Mouse (Mus musculus) brain, adult 2 months (tissue): ENCODE data around the gene Zbtb16.

Experiments
- DNase-seq: peaks from one replicate; pipeline ENCODE4 v3.0.0; 2011; ENCODE audit warnings: low read depth, low spot score

The Zbtb16 gene

GRCm38 (mm10) chr9:48803460-48804240, 32.4 kb downstream of the Zbtb16 start:
- DNase-seq, result peak; percentile 88

DNA sequence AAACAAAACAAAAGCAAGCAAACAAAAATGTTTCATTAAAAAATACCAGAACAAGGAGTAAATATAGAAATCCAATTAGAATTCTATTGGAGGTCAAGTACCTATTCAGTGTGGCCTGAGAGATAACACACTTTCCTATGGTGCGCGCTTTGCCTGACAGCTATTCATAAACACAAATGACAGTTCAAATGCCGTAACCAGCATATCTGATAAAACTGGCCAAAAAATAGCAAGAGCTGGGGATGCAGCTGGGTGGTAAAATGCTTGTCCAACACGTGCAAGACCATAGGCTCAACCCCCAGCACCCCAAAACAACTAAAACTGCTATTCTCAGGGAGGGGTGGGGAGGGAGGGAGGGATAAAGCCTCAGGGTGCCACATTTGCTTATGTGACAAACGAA, 33.6 kb downstream of the Zbtb16 start:
- DNase-seq, result no peak

DNA sequence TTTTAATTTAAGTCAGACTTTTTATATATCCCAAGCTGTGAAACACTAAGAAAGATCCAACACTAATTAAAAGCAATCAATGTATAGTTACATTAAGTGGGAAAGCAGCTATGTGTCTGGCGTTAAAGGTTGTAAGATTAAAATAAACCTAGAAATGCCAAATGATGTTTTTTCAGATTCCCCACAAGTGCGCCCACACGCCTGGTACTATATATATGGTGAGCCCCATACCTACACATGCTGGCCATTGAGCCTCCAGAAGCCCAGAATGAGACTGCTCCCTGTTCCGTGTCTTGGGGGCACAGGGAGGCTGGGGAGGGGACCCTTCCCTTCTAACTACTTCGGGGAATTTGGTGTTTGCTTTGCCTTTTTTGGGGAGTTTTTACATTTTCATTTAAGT, 34.7 kb downstream of the Zbtb16 start:
- peak; percentile 61 for DNase-seq

DNA sequence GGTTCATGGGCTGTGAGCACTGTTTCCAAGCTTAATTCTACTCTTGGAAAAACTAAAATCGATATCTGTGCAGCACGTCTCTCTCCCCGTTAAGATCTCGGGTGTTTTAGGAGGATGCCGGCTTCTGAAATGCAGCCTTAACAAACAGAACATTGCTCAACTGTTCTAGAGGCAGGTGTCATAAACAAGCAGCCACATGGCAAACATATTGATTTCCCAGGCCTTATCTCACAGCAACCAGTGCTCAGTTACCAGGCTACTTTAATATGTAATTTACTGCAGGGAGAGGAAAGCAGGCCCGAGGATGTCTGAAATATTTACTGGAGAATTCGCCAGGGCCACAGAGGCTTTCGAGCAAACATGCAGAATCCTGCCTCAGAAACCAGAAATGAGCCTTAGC, 35.4 kb downstream of the Zbtb16 start:
- DNase-seq, result peak; percentile 30

DNA sequence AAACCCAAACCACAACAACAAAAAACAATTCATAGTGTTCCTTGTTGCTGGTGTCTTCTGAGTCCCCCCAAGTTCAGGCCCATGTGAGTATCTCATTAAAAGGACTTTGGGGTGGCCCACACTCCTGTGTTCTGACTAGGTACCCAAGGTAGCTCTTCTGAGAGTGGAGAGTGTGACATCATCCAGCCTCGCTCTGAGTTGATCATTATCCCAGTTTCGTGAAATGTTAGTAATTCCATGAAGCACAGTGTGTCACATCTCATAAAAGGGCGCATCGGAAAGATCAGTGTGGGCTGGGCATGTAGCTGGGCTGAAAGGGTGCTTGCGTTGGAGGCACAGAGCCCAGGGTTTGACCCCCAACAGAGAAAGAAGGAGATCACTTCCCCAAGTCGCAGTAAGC, 38.0 kb downstream of the Zbtb16 start:
- DNase-seq, result peak; percentile 48

GRCm38 (mm10) chr9:48796267-48796822, 39.7 kb downstream of the Zbtb16 start:
- no peak for DNase-seq

- DNase-seq, result no peak
Observed at GRCm38 (mm10) chr9:48795740-48796139, 40.3 kb downstream of the Zbtb16 start.

DNA sequence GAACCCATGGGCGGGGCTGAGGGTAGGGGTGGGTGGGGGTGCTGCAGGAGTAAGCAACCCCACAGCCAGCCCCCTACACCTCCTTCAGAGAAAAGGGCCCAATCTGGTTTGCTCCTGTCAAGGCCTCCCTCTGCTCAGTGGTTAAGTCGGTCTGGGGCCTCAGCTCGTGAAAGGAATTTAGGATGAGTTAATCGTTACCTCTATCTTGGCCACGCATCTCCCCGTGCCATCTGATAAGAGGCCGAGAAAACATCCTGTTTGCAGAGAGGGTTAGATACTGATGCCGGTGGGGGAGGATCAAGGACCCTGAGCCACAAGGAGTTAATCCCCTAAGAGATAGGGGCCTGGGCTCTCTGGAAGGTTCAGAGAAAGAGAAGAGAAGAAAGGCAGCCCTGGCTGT, 40.9 kb downstream of the Zbtb16 start:
- no peak for DNase-seq

DNA sequence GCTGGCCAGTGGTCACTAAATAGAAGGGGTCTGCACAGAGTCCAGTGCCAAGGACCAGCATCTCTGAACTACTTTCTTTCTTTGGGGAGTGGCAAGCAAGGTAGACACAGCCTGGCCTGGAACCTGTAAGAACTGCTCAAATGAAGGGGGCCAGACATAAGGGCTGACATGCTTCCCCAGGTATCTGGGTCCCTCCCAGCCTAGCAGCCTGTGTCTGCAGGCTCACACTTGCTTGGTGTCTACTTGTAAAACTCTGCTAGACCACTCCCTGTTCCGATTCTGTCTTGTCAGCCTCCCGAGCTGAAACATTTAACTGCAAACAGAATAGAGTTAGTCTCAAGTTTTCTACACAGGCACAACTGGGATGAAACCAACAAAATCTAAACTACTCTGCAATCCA, 41.6 kb downstream of the Zbtb16 start:
- no peak for DNase-seq

DNA sequence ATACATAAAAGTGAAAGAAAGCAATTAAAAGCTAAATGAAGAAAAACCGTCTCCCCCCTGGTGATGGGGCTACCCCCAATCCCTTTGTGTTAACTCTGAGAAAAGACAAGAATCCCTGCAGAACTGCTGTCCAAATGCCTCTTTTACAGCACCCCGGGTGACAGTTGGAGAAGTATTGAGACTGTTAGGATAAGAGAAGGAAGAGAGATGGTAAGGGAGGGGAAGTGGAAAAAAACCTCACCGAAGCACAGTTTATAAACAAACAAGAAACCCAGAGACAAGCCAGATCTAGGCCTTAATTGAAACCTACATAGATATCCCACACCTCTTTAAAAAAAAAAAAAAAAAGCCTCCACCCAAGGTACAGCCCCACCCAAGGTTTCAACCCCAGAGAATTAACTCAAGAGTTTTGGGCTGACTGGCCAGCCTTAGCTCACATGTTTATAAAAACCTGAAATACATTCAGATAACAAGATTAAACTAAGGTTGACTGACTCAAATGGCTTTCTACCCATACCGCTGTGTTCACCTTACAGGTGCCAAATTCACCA, 42.3 kb downstream of the Zbtb16 start:
- no peak for DNase-seq

DNA sequence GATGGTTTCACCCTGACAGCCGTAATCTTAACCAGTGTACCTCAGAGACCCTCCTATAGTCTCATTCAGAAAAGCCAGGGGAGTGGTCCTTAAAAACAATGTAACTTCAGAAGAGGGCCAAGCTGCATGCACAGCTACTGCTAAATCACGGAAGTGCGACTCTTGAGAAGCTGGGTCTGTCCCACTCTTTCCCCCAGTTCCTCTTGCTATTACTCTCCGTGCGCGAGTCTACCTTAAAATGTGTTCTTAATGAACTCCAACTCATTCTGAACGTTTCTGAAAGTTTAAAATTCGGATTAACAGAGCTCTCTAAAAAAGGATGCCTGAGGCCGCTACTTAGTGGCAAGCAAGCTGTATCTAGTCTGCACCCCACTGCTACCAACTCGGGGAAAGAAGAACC, 45.4 kb downstream of the Zbtb16 start:
- DNase-seq, result no peak

DNA sequence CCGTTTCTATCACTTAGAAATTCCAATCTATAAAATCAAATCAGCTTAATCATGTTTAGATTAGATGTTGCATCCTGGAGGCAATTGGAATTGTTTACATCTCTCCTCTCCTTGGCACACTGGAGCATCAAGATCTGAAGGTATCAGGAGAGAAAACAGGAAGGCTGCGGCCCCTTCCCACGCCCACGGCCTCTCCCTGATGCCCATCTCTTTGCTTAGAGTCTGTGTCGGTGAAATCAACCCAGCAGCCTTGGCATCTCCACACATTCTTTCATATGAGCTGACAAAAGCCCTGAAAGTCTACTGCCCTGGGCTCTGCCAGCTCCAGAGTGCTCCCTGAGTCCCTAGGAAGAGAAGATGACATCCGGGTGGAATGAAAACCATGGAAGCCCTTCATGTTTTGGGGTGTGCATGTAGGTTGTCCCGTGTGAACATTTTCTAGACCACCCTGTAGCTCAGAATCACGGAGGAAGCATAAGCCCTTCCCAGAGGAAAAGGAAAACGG, 48.1 kb downstream of the Zbtb16 start:
- no peak for DNase-seq

DNA sequence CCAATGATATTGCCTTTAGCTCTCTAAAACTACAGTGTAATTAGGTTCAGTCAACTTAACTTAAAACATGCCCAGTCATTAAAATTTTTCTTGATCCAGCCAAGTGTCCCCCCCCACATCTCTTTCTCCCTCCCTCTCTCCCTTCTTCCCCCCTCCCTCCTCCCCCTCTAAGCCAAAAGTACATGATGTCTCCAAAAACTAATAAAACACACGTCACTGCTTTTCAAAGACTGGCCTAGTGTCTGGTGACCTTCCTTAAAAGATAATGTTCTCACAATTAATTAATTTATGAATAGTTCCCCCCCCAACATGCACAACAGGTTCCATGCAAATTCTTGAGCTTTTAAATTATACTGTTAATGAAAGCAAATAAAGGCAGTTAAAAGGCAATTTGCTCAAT, 48.7 kb downstream of the Zbtb16 start:
- no peak for DNase-seq

DNA sequence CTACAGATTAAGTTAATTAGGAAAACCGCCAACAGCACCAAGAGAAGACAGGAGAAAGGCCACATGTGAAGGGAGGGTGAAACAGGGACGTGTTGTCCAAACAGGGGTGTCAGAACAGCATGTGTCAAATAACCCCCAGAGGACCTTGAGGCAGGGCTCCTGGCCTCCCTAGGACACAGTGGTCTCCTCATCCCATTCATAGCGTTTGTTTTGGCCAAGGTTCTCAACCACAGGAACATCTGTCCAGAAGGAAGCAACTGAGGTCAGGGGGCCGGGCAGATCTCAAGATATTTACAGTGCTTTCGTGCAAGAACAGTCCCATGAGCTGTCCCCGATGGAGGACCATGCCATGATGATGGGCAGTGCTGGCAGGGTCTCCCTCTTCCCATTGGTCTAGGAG, 49.2 kb downstream of the Zbtb16 start:
- DNase-seq, result no peak

GRCm38 (mm10) chr9:48784937-48785336, 51.1 kb downstream of the Zbtb16 start:
- no peak for DNase-seq

GRCm38 (mm10) chr9:48783292-48783691, 52.7 kb downstream of the Zbtb16 start:
- no peak for DNase-seq

GRCm38 (mm10) chr9:48782284-48783060, 53.5 kb downstream of the Zbtb16 start:
- no peak for DNase-seq

GRCm38 (mm10) chr9:48776268-48776667, 59.8 kb downstream of the Zbtb16 start:
- DNase-seq, result peak; percentile 79

DNA sequence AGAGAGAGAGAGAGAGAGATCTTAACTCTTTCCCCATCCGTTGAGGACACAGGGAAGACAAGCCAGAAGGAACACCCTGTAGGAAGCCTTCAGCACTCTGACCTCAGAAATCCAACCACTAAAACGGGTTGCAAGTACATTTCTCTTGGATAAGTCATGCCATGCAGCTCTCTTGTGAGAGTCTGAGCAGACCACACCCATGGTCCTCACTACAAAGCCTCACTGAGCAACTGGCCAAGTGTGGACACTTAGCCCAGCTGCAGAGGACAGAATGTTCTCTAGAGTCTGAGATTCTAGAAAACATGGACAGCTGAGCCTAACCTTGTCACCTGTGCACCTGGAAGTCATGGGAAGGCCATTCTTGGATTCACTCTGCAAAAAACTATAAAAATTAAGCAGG, 60.5 kb downstream of the Zbtb16 start:
- DNase-seq, result no peak

DNA sequence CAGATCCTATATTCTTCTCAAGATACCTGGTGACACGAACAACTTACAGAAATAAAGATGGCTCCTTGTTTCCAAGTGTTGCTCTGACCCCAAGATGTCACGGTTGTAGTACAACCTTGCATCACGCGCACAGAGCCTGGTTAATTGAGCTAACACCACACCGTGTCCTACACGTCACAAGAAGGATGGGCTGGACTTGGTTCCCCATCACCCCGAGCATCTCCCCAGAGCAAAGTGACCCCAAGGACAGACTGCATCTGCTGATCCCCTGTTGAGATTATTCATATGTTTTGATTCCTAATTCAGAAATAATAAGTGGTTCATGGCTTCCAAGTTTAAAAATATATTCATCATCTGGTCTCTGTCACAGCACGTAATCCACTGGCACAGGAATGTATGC, 62.3 kb downstream of the Zbtb16 start:
- DNase-seq, result no peak

- no peak for DNase-seq
Observed at GRCm38 (mm10) chr9:48773130-48773529, 62.9 kb downstream of the Zbtb16 start.

DNA sequence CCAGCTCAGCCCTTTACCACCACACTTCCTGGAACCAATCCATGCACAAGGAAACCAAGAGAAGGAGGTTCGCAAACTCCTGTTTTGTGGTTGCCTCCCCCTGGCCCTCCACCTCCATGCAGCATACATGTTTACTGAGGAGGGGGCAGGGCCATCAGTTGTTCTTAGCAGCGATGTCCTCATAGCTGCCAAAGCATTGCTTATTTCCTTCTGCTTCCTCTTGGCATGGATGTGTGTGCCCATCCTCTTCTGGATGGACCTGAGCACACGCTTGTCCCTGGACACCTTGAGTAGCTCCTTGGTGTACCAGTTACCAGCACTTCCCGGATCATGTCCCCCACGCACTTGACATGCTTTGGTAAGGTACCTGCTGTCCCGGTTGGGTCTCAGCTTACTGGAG, 64.5 kb downstream of the Zbtb16 start:
- no peak for DNase-seq
